Mouse (Mus musculus) monocyte, adult 2 months (primary cell): ENCODE measurements around the gene Slc48a1.

ENCODE experiments used
- DNase-seq, 2 experiments: peaks; one replicate each; pipeline ENCODE4 v3.0.0; 2022; ENCODE audit warnings: low spot score in 2 of 2, low read depth in 1 of 2

The Slc48a1 gene

GRCm38 (mm10) chr15:97839991-97840455, 61.7 kb downstream of the Slc48a1 start:
- no peak for DNase-seq

DNA sequence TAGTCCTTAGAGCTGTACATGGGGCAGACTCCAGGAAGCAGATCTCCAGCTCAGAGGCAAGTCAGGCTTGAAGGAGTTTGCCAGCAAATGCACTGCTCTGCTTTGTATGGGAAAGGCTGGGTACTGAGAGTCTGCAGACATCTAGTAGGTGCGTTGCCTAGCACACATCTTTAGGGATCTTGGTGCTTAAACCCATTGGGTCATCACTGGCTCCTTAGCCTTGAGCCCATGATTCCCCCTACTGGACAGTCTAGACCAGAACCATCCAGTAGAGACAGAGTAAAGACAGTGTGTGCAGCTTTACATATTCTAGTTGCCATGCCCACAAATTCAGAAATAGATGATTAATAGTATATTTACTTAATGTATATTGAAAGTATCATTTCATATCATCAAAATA, 62.5 kb downstream of the Slc48a1 start:
- DNase-seq, result no peak

DNA sequence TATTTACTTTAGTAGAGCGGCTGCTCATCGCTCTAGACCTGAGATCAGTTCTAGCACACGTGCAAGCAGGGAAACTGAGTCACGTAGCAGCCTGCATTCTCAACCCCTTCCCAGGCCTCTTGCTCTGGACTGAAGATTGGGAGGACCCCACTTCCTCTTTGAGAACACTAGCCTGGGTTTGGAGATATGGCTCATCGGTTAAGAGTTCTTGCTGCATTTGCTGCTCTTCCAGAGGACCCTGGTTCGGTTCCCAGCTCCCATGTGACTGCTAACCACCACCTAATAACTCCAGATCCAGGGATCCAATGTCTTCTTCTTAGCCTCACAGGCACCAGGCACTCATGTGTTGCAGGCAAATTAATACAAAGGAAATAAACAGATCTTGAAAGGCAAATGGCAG, 63.1 kb downstream of the Slc48a1 start:
- DNase-seq, result no peak

GRCm38 (mm10) chr15:97842058-97842457, 63.7 kb downstream of the Slc48a1 start:
- no peak for DNase-seq
